Mouse (Mus musculus) lung, postnatal 0 days (tissue): ENCODE measurements around the gene Nmnat3.

Experiments used
- CTCF ChIP-seq: IDR thresholded peaks from 2 replicates; pipeline ENCODE4 v1.5.1; 2016; ENCODE audit warnings: antibody characterized with exemption, mild to moderate bottlenecking
- EP300 ChIP-seq: IDR thresholded peaks from 2 replicates; pipeline ENCODE4 v1.6.1; 2016; ENCODE audit warnings: antibody characterized with exemption, mild to moderate bottlenecking, control low read depth

DNA sequence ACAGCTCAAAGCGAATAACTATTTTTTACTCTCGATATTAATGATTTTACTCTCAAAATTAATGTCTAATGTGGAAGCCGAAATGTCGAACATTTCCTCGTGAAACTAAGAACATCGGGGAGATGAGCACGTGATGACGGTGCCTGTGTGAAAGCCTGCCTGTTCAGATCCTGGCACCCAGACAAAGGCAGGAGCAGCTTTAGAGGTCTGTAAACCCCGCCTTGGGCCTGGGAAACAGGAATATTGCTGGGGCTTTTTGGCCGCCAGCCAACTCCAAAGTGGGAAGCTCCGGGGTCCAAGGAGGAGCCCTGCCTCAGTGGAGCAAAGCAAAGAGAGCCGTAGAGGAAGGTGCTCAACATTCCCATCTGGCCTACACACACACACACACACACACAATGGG, 120.5 kb downstream of the Nmnat3 start:
- no peak for TF ChIP-seq CTCF
- TF ChIP-seq EP300: no peak
